Mouse (Mus musculus): Measurements from ENCODE around the gene Ivl. TPM values are rescaled to one million over a fixed set of nuclear protein-coding genes. Genes with fewer than 3 reads are reported as not detected.

Gene Ivl
- polyA plus RNA-seq (2011; ENCODE audit: insufficient read depth, insufficient read length, low read depth, missing spikeins): not detected in 2 replicates

- Histone ChIP-seq H3K27ac (ENCODE audit: insufficient read depth, low read length) (no peak within 1 kb of the TSS), H3K4me1 (ENCODE audit: control insufficient read depth, insufficient read depth, low read length) (no peaks in the 10 kb centered on the region), H3K4me3 (ENCODE audit: low read depth, low read length) (no peak within 1 kb of the TSS), H3K9me3 (replicated peaks; ENCODE audit: control insufficient read depth, insufficient read depth, low read length, poor library complexity, severe bottlenecking) (no peaks in the 10 kb centered on the region), H3K36me3 (ENCODE audit: control insufficient read depth, insufficient read depth, low read length, poor library complexity, severe bottlenecking) (no peaks in the 10 kb centered on the region), H3K27me3 (ENCODE audit: control insufficient read depth, insufficient read depth, low read length, poor library complexity, severe bottlenecking) (no peaks in the 10 kb centered on the region), H3K9ac (ENCODE audit: low read depth, poor library complexity, severe bottlenecking) (no peak within 1 kb of the TSS)
- TF ChIP-seq CTCF (IDR thresholded peaks at IDR 0.05; ENCODE audit: low read depth, low read length): no peak
- TF ChIP-seq POLR2A (IDR thresholded peaks at IDR 0.05; ENCODE audit: insufficient read depth, low read length): no peak
- TF ChIP-seq EP300 (IDR thresholded peaks at IDR 0.05; ENCODE audit: insufficient read depth, low read depth, low read length): no peak
Observed at GRCm38 (mm10) chr3:92573449-92574041, at the start of gene Ivl. Gene Ivl (minus strand): TSS chr3:92573735.

- TF ChIP-seq EP300 (IDR thresholded peaks at IDR 0.05; ENCODE audit: insufficient read depth, low read depth, low read length) (no peak), POLR2A (IDR thresholded peaks at IDR 0.05; ENCODE audit: insufficient read depth, low read length) (no peak), CTCF (IDR thresholded peaks at IDR 0.05; ENCODE audit: low read depth, low read length) (no peak)
- Histone ChIP-seq H3K4me3 (ENCODE audit: low read depth, low read length) (no peak within 1 kb of the TSS), H3K27ac (ENCODE audit: insufficient read depth, low read length) (no peak within 1 kb of the TSS), H3K36me3 (ENCODE audit: control insufficient read depth, insufficient read depth, low read length, poor library complexity, severe bottlenecking) (no peaks in the 10 kb centered on the region), H3K9me3 (replicated peaks; ENCODE audit: control insufficient read depth, insufficient read depth, low read length, poor library complexity, severe bottlenecking) (no peaks in the 10 kb centered on the region), H3K9ac (ENCODE audit: low read depth, poor library complexity, severe bottlenecking) (no peak within 1 kb of the TSS), H3K27me3 (ENCODE audit: control insufficient read depth, insufficient read depth, low read length, poor library complexity, severe bottlenecking) (no peaks in the 10 kb centered on the region; the same call in 1 of the 2 replicates), H3K4me1 (ENCODE audit: control insufficient read depth, insufficient read depth, low read length) (no peaks in the 10 kb centered on the region)
Observed at GRCm38 (mm10) chr3:92621560-92621959, 48.0 kb upstream of the Ivl start, which contains the start of gene Lce6a. Gene Lce6a (minus strand): TSS chr3:92621660.

DNA sequence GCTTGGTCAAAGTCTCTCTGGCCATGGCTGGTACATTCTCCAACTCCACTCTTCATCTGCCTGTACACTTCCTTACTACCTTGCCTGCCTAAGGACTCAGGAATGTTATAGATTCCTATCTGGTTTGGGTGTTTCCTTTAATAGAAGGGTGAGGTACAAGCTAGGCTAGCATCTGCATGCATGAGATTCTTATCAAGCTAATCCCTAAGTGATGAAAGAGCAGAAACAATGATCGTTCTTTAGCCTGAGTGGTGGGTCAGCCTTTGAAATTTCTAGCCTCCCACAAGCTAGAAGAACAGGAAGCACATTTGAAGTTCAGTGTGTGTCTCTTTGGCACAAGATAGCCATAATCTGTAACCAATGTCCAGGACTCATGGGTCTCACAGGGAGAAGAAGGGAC, 36.3 kb upstream of the Ivl start:
- no peak overlapping the region for H3K9ac ChIP-seq (ENCODE audit: low read depth, poor library complexity, severe bottlenecking)
- no peak for TF ChIP-seq POLR2A (IDR thresholded peaks at IDR 0.05; ENCODE audit: insufficient read depth, low read length)
- no peak for TF ChIP-seq EP300 (IDR thresholded peaks at IDR 0.05; ENCODE audit: insufficient read depth, low read depth, low read length)
- TF ChIP-seq CTCF (IDR thresholded peaks at IDR 0.05; ENCODE audit: low read depth, low read length): no peak
- no peaks in the 10 kb centered on the region for H3K27me3 ChIP-seq (ENCODE audit: control insufficient read depth, insufficient read depth, low read length, poor library complexity, severe bottlenecking)
- no peaks in the 10 kb centered on the region for H3K4me1 ChIP-seq (ENCODE audit: control insufficient read depth, insufficient read depth, low read length)
- H3K27ac ChIP-seq (ENCODE audit: insufficient read depth, low read length): no peak overlapping the region
- no peaks in the 10 kb centered on the region for H3K36me3 ChIP-seq (ENCODE audit: control insufficient read depth, insufficient read depth, low read length, poor library complexity, severe bottlenecking)
- H3K9me3 ChIP-seq (replicated peaks; ENCODE audit: control insufficient read depth, insufficient read depth, low read length, poor library complexity, severe bottlenecking): no peaks in the 10 kb centered on the region
- no peak overlapping the region for H3K4me3 ChIP-seq (ENCODE audit: low read depth, low read length)

- Histone ChIP-seq H3K9ac (ENCODE audit: low read depth, poor library complexity, severe bottlenecking) (no peak within 1 kb of the TSS), H3K27ac (ENCODE audit: insufficient read depth, low read length) (no peak within 1 kb of the TSS), H3K36me3 (ENCODE audit: control insufficient read depth, insufficient read depth, low read length, poor library complexity, severe bottlenecking) (no peaks in the 10 kb centered on the region), H3K4me1 (ENCODE audit: control insufficient read depth, insufficient read depth, low read length) (no peaks in the 10 kb centered on the region), H3K9me3 (replicated peaks; ENCODE audit: control insufficient read depth, insufficient read depth, low read length, poor library complexity, severe bottlenecking) (no peaks in the 10 kb centered on the region), H3K27me3 (ENCODE audit: control insufficient read depth, insufficient read depth, low read length, poor library complexity, severe bottlenecking) (no peaks in the 10 kb centered on the region), H3K4me3 (ENCODE audit: low read depth, low read length) (no peak within 1 kb of the TSS)
- TF ChIP-seq EP300 (IDR thresholded peaks at IDR 0.05; ENCODE audit: insufficient read depth, low read depth, low read length) (no peak), CTCF (IDR thresholded peaks at IDR 0.05; ENCODE audit: low read depth, low read length) (no peak)
Observed at GRCm38 (mm10) chr3:92607392-92607791, 33.9 kb upstream of the Ivl start, which contains the start of gene 2210017I01Rik. Gene 2210017I01Rik (minus strand): TSS chr3:92607492.

GRCm38 (mm10) chr3:92602169-92602568, 28.6 kb upstream of the Ivl start:
- H3K27me3 ChIP-seq (ENCODE audit: control insufficient read depth, insufficient read depth, low read length, poor library complexity, severe bottlenecking): no peaks in the 10 kb centered on the region
- H3K4me1 ChIP-seq (ENCODE audit: control insufficient read depth, insufficient read depth, low read length): no peaks in the 10 kb centered on the region

DNA sequence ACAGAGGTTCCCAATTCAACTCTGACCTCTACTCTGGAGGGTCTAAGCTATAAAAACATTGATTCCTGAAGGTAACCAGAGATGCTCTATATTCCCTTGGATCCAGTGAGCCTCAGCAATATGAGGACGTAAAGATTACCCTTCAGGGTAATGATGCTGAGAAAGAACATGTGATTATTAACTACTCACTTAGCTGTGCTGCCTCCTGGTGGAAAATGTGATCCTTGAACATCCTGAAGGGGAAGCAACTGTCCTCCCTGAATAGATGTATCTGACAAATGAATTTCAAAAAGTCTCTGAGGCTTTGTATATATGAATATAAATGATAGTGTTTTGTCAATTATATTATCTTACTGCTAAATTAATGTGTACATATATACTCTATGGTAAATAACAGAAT, 26.9 kb upstream of the Ivl start:
- H3K4me3 ChIP-seq (ENCODE audit: low read depth, low read length): no peak overlapping the region
- no peak overlapping the region for H3K9ac ChIP-seq (ENCODE audit: low read depth, poor library complexity, severe bottlenecking)
- TF ChIP-seq CTCF (IDR thresholded peaks at IDR 0.05; ENCODE audit: low read depth, low read length): no peak
- TF ChIP-seq POLR2A (IDR thresholded peaks at IDR 0.05; ENCODE audit: insufficient read depth, low read length): no peak
- TF ChIP-seq EP300 (IDR thresholded peaks at IDR 0.05; ENCODE audit: insufficient read depth, low read depth, low read length): no peak
- no peaks in the 10 kb centered on the region for H3K9me3 ChIP-seq (replicated peaks; ENCODE audit: control insufficient read depth, insufficient read depth, low read length, poor library complexity, severe bottlenecking)
- H3K27me3 ChIP-seq (ENCODE audit: control insufficient read depth, insufficient read depth, low read length, poor library complexity, severe bottlenecking): no peaks in the 10 kb centered on the region
- no peaks in the 10 kb centered on the region for H3K4me1 ChIP-seq (ENCODE audit: control insufficient read depth, insufficient read depth, low read length)
- no peak overlapping the region for H3K27ac ChIP-seq (ENCODE audit: insufficient read depth, low read length)
- H3K36me3 ChIP-seq (ENCODE audit: control insufficient read depth, insufficient read depth, low read length, poor library complexity, severe bottlenecking): no peaks in the 10 kb centered on the region

More at GRCm38 (mm10) chr3:92602169-92602568, 28.6 kb upstream of the Ivl start:
- Histone ChIP-seq H3K4me3 (ENCODE audit: low read depth, low read length) (no peak overlapping the region), H3K27ac (ENCODE audit: insufficient read depth, low read length) (no peak overlapping the region), H3K9me3 (replicated peaks; ENCODE audit: control insufficient read depth, insufficient read depth, low read length, poor library complexity, severe bottlenecking) (no peaks in the 10 kb centered on the region), H3K9ac (ENCODE audit: low read depth, poor library complexity, severe bottlenecking) (no peak overlapping the region), H3K36me3 (ENCODE audit: control insufficient read depth, insufficient read depth, low read length, poor library complexity, severe bottlenecking) (no peaks in the 10 kb centered on the region)
- TF ChIP-seq EP300 (IDR thresholded peaks at IDR 0.05; ENCODE audit: insufficient read depth, low read depth, low read length) (no peak), CTCF (IDR thresholded peaks at IDR 0.05; ENCODE audit: low read depth, low read length) (no peak), POLR2A (IDR thresholded peaks at IDR 0.05; ENCODE audit: insufficient read depth, low read length) (no peak)
